Mouse (Mus musculus): ENCODE results near the gene Pi4k2b.
"Not testable (repeated sequence)": the region's sequence is repeated elsewhere in the genome, so short reads cannot be mapped to it uniquely, and the experiment has no call there.

Pi4k2b gene

DNA sequence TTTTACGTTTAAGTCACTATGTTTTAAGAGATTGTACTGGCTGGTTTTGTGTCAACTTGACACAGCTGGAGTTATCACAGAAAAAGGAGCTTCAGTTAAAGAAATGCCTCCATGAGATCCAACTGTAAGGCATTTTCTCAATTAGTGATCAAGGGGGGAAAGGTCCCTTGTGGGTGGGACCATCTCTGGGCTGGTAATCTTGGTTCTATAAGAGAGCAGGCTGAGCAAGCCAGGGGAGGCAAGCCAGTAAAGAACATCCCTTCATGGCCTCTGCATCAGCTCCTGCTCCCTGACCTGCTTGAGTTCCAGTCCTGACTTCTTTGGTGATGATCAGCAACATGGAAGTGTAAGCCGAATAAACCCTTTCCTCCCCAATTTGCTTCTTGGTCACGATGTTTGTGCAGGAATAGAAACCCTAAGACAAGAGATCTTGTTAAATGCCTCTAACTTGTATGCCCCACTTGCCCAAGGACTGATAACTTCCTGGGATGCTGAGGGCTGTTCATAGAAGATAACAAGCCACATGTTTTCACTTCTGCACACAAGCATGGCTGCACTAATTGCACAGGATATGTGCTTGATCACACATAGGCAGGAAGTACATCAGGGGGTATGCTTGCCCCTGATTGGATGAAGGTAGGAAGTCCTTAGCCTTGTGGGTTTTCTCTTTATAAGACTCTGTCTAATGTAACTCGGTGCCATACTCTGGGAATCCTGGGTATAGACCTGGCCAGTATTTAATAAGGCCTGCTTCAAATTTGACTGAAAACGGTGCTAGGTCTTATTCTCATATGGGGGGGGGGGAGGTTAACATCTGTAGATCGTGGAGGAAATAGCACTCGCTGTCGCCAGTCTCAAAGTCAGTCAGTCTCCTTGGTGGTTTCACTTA is 35.3 kb downstream of the Pi4k2b start:
- in situ Hi-C loops (cut with MboI; ENCODE audit: unreplicated experiment in 2 of 2), result not testable (repeated sequence)

DNA sequence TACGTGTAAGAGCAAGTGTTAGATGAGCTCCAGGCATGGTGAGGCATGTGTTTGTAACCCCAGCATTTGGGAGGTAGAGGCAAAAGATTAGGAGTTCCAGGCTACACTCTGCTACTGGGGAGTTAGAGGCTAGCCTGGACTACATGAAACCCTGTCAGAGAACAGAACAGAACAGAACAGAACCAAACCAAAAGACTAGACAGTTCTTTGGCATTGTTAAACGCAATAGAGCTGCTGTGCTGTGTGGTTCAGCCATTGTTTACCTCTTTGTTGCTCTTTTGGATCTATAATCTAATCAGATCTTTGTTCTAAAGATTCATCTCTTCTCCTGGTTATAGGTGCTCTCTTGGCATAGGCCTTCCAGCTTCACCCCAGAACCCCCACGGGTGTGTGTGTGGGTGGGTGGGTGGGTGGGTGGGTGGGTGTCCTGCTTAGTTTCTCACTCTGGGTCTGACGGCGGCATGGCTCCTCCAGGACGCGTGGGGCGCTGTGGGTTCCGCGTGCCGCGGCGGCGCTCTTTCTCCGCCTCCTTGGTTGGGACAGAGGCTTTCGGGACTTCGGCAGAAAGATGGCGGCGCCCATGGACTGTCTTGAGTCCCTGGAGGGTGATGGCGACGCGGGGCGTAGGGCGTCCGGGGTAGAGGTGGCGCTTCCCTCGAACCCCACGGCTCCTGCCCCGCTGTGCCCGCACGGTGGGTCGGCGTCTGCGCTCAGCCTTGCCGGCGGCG is 41.3 kb downstream of the Pi4k2b start:
- in situ Hi-C loops (cut with MboI; ENCODE audit: unreplicated experiment in 2 of 2), result no loop called here

DNA sequence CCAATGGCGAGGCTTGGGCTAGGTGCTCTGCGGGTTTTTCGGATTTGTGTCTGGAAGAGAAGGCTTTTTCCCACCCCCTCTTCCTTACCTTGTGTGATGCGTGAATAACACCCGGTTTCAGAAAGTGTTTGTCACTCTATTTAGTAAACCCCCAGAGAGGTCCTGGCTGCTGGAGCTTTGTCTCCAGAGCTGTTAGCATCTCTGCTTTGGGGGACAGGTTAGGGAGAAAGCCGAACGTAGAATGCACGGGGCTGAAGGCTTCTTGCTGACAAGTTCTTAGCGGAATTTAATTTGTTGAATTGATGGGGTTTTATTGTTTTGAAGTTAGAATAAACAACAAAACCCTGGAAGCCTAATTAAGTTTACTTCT is 41.9 kb downstream of the Pi4k2b start:
- in situ Hi-C loops (cut with MboI; ENCODE audit: unreplicated experiment in 2 of 2), result no loop called here

DNA sequence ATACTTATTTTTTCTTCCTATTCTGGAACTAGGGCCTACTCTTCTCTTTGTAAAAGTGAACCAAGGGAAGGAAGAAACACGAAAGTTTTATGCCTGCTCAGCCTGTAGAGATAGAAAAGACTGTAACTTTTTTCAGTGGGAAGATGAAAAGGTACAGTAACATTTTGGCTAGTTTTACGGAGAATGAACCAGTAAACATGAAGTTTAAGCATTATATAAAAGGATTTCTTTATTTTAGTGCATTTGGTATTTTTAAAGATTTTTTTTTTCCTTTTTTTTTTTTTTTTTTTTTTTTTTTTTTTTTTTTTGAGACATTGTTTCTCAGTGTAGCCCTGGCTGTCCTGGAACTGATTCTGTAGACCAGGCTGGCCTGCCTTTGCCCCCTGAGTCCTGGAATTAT is 42.6 kb downstream of the Pi4k2b start:
- in situ Hi-C loops (cut with MboI; ENCODE audit: unreplicated experiment in 2 of 2), result no loop called here

DNA sequence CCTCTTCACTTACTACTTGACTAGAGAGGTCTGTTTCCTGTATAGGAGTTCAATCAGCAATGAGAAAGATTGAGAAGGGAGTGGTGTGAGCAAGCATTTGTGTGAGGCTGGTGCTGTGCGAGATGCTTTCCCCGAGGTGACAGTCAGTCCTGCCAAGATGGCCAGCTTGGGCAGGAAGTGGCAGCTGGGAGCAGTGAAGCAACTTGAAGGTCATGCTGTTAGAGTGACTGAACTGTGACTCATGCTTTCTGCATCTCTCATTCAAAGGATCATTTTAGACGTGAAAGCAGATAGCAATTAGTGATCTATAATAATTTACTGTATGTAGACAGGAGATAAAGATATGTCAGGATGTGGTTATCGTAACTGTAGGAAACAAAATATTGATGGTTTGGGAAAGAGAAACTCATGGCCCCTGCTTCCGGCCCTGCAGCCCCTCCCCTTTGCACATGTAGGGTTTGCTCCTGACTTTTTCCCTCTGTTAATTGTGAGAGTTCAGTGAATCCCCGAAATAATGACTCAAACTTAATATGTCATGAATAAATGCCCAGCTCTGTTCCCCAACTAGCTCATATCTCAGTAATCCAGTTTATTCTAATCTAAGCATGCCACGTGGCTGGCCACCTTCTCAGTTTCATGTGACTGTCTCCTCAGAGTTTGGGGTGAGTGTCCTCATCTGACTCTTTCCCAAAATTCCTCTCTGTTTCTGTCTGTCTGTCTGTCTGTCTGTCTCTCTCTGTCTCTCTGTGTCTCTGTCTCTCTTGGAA is 45.4 kb downstream of the Pi4k2b start:
- in situ Hi-C loops (cut with MboI; ENCODE audit: unreplicated experiment in 2 of 2), result no loop called here

DNA sequence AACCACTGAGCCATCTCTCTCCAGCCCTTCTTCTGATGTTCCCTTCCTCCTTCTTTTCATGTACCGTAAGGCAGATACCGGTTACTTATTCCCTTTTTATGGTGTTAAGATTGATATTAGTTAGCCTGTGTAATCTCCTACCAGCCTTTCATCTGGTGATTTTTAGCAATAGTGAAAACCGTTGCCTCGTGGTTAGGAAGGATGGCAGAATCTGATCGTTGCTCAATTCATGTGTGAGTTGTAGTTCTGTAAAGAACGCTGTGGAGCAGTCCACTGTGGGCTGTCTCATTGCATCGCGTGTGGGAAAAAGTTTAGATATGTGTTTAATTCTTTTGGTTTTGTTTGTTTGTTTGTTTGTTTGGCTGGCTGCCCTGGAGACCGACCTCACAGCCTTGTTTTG is 51.9 kb downstream of the Pi4k2b start:
- in situ Hi-C loops (cut with MboI; ENCODE audit: unreplicated experiment in 2 of 2), result no loop called here

DNA sequence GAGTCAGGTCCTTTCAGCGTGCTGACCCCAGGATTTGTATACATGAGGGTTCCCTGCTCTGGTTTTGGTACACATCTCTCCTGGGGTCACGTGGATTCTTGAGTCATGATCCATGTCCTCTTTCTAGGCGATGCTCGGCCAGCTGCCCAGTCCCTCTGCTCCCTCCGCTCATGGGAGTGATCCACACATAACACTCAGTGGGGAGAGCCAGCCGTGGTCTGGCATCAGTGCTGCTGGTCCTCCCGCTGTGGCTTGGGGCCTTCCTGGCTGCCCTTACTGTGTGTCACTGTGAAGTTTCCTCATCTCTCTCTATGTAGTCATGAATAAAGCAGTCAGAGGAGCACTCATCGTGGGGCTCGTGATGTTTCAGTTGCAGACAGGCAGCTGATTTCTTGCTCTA is 52.7 kb downstream of the Pi4k2b start:
- in situ Hi-C loops (cut with MboI; ENCODE audit: unreplicated experiment in 2 of 2), result no loop called here

DNA sequence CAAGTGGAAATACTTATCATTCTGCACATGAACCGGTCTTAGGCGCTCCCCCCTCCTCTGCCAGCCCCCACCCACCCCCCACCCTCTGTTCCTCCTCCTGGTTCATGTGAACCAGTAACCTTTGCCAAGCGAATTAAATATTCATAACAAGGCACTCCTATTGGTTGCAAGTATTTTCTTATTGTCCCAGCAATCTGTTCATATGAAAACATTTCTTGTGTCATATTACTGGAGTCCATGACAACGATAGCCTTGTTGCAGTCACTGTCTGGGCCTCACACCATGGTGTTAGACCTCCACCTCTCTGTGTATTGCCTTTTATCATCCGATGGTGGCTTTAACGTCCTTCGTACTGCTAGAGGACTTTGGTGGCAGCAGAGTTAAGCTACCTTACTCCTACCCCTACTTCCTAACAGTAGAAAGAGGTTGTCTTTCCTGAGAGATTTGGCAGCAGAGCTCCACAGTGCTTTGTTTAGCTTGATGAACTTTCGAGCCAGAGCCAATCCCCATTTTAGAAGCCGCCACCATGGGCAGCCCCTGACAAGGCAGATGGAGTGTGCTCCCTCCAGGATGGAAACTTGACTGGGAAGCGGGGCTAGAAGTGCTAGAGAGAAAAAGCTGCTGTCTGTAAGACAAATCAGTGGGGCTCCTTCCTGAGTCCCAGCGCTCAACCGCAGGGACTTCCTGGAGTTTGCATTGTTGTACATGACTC is 58.1 kb downstream of the Pi4k2b start:
- in situ Hi-C loops (cut with MboI; ENCODE audit: unreplicated experiment in 2 of 2), result no loop called here

DNA sequence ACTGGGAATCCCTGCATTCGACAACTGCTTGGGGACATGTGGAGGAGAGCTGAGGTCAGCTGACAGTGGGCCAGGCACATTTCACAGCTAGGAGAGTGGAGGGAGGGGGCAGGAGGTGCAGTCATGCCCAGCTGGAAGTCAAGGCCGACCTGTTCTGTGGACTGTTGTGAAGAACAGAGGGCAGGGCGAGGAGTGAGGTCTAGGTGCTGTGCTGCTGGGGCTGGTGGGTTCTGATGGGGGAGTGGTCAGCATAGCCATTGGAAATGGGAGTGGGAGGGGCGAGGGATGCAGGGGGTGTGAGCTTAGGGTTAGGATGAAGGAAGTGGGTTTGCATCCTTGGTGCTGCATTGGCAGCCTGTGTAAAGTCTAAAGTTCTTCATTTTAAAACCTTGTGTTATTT is 64.4 kb downstream of the Pi4k2b start:
- in situ Hi-C loops (cut with MboI; ENCODE audit: unreplicated experiment in 2 of 2), result no loop called here

DNA sequence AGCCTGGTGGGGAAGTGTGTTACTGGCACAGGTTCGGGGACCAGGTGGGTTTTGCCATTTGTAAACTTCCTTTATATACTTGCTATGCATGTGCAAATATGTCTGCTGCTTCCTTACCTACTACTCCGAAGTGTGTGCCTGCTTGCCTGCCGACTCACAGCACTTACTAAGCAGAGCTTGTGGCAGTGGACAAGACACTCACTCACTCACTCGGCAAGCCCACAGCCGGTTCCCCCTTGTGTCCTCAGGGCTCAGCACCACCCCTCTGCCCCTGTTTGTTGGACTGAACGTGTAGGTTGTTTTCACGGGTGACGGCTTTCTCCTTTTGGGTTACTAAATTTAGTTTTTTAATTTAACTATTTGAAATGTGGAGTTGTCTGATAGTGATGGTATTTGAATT is 65.0 kb downstream of the Pi4k2b start:
- in situ Hi-C loops (cut with MboI; ENCODE audit: unreplicated experiment in 2 of 2), result no loop called here

DNA sequence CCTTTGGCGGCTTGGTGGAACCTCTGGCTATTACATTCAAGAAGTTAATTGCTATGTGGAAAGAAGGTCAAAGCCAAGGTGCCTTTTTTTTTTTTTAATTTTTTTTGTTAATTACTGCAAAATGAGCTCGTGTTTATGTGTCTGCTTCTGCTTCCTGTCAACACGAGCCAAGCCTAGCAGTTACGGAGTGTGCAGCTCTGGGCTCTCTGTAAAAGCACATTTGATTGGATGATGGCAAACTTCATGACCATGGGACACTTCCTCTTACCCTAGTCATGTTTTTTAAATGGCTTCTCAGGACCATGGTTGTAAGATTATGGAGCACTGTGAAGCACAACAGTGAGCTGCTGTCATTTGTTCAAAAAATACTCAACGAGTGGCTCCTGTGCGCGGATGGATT is 65.7 kb downstream of the Pi4k2b start:
- in situ Hi-C loops (cut with MboI; ENCODE audit: unreplicated experiment in 2 of 2), result no loop called here

DNA sequence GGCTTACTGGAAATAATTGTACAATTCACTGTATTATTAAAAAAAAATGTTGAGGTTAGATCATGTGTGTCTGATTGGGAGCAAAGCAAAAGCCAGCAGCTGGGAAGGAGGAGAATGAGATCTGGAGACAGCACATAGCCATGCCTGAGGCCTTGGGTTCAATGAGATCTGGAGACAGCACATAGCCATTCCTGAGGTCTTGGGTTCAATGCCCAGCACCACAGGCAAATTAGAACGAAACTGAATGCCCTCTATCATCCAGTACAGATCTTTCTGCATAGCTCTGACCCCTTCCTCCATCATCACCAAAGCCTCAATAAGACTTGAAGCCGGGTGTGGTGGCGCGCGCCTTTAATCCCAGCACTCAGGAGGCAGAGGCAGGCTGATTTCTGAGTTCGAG is 69.1 kb downstream of the Pi4k2b start:
- in situ Hi-C loops (cut with MboI; ENCODE audit: unreplicated experiment in 2 of 2), result no loop called here

DNA sequence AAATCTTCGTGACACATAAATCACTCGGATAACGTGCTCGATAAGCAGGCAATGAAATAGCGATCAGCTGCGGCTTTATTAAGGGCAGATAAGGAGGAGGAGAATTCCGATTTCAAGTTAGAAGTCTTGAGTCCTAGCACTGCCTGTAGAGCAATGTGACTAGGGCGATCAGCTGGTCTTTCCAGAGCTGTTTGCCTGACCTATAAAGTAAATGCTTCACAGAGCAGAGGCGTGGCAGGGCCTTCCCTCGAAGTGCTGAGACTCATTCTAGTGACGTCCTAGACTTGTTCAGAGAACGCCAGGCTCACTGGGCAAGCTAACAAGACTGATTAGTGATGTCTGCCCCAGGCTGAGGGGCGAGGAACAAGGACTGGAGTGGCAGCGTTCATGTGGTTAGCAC is 69.7 kb downstream of the Pi4k2b start:
- in situ Hi-C loops (cut with MboI; ENCODE audit: unreplicated experiment in 2 of 2), result no loop called here

DNA sequence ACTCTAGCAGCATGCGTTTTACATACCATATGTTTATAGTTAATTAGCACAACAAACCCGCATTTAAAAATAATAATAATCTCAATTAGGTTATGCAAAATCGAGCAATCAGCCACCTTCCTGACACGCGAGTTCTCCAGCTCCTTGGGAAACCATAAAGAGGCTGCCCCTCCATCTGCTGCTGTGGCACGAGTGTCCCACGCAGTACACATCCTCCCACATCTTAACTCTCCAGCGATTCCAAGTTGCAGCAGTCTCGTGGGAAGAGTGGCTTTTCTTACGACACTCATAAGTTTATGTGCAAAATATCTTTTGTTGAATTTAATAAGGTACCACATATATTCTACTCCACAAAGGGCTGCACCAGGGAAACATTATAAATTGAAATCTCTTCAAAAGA is 71.1 kb downstream of the Pi4k2b start:
- in situ Hi-C loops (cut with MboI; ENCODE audit: unreplicated experiment in 2 of 2), result no loop called here

DNA sequence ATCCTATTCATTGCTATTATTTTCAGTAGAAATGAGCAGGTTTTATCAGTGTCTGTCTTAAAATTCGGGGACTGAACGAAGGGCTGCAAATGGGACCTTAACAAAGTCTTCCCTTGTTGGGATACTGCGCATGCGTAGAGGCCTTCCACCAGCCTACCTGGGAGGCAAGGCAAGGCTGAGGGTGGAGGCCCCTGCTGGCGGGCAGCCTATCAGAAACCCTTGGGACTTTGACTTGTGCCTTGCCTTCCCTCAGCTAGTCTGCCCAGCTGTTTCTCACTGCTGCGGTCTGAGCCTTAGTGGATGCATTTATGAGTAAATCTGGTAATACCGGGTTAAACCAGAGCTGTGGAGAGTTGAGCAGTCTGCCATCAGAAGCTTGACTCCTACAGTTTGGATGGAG is 71.9 kb downstream of the Pi4k2b start:
- in situ Hi-C loops (cut with MboI; ENCODE audit: unreplicated experiment in 2 of 2), result no loop called here

DNA sequence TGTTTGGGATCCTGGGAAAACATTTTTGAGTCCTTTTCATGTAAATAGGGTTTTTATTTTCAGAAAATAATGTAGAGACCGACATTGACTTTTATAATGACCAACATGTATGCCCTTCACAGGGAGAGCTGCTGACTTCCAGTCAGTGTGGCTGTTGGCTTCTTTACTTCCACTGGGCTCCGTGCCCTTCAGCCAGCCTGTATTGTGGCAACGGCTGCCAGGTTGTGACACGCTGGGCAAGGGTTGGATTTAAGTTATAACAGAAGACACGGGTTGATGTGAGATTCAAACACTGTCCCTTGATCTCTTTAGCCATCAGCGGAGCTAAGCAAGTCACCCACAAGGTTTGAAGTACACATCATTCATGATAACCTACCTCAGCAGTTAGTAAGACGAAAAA is 77.3 kb downstream of the Pi4k2b start:
- in situ Hi-C loops (cut with MboI; ENCODE audit: unreplicated experiment in 2 of 2), result no loop called here
